Mouse (Mus musculus) right cerebral cortex, postnatal 36 days (tissue): ENCODE measurements around the gene Arhgap8.

Source experiments
- DNase-seq, 2 experiments: peaks; one replicate each; pipeline ENCODE4 v3.0.0; 2022; ENCODE audit warnings: low spot score in 2 of 2, mixed read lengths in 1 of 2

The Arhgap8 gene

DNA sequence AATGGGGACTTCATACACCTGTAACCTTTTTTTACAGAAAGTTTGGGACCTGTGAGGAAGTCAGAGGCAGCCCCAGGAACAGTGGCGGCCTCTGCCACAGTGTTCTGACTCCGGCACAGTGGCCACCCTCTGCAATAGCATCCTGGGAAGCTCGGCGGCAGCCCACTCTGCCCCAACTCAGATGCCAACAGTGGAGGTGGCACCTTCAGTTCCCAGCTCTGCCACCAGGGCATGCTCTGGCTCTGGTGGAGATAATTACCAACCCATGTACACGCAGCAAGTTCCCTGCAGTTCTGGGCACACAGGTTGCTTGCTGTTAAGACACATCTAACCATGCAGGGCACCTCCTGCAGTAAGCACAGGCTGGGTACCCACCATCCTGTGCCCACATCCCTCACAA lies 80.3 kb downstream of the Arhgap8 start:
- DNase-seq: no peak

DNA sequence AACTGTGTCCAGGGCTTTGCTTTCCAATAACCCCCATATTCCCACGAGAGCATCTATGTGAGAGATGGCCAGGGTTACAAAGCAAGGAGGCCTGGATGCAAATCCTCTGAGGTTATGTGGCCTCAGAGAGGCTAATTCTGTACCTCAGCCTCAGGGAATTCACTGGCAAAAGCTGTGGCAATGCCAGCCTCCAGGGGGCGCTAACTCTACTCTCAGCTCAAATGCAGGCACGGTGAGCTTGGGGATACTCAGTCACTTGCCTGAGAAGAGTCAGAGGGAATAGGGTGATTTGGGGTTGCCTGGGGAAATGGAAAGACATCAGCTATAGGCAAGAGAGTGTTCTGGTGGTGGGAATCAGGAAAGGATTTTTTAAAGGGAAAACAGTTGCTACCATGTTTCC lies 83.8 kb downstream of the Arhgap8 start:
- DNase-seq: peak; percentile 43 to 44

DNA sequence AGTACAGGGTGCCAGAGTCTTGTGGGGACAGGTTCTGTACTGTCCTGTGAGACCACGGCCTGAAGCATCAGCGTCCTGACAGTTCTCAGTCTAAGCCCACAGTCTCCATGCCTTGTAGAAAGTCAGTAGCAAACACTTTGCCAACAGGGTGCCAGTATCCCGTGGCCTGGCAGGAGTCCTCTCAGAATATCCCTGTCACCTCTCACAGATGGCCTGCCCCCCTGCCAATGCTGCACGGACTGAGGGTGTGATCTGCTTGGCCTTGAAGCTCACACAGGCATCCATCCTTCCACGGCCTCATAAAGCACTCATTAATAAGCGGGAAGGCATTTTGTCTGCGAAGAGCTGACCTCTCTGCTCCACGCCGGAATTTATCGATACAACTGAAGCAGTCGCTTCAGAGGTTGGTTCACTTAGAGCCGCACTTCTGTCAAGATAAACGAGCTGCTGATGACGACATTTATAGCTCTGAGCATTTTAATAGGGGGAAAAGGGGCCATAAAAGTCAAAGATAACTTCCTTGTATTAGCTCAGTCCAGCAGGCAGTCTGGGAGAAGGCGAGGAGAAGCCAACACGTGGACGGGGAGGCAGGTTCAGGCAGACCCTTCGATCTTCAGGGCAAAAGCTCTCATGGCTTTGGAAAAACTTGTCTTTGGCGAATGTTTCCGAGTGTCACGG lies 89.6 kb downstream of the Arhgap8 start:
- DNase-seq: no peak

DNA sequence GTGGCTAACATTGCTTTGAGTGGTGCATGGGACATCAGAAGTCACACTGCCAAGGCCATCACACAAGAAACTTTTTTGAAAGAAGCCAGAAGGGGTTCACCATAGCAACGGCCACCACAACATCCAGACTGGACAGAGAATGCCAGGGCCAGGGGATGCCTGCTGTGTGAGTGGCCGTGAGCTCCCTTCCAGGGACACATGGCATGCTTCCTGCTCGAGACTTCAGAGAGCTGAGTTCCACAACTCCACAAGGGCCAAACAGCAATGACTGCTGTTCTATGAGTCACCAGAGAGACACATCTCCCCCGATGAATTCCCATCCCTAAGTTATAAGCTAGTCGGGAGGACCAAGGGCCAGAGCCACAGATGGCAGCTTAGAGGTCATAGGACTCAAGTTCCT lies 91.3 kb downstream of the Arhgap8 start:
- DNase-seq: no peak

DNA sequence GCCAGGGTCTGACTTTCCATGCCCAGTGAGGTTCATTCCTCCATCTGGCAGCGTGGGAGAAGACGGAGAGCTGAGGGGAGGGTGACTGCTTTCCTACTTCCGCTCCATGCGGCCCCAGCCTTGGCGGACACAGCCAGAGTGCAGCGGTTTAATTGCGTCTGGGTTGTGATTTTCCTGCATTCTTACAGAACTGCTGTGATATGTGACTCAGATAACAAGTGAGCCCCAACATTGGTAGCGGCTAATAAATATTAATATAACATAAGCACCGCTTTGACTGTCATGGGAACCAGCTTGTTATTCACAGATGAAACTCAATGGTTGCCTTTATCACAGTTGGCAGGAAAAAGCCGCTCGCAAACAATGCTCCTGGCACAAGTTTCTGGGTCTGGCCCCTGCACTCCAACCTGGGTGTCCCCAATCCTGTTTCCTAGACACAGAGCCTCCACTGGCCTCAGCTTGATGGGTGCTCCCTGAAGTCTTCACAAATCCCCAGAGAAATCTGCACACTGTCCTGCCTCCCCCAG lies 93.0 kb downstream of the Arhgap8 start:
- peak in 1 of 2 experiments; percentile 20 for DNase-seq

DNA sequence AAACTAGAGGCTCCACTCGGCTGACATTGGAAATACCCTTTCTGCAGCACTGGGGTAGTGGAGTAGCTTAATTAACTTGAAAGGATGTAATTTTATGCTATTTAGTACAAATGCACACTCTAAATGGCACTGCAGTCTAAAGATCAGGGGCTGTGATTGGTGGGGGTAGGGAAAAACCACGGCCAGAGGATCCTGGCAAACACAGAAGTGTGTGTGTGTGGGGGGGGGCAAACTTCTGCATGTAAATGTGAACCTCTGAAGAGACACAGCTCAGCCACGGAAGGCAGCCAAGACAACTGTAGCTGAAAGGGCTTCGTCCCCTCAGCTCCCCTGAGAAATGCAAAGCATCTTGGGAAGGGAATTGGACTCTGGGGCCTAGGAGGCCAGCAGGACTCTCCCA lies 95.3 kb downstream of the Arhgap8 start:
- DNase-seq: no peak

DNA sequence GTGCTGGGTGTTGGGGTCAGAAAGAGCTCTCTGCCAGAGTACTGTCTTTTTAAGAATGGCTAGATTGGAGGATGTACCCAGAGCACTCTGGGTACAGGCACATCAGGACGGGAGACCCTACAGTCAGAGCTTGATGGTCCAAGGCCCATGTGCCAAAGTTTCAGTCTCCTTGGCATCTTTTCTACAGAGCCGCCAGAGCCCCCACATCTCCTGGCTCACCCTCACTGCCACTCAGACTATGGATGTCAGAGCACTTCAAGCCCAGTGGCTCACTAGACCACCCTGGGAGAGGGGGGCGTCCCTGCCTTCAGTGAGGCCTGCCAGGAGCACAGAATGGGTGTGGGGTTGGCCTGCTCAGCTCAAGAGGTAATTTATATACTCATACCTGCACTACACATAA lies 97.7 kb downstream of the Arhgap8 start:
- no peak for DNase-seq

DNA sequence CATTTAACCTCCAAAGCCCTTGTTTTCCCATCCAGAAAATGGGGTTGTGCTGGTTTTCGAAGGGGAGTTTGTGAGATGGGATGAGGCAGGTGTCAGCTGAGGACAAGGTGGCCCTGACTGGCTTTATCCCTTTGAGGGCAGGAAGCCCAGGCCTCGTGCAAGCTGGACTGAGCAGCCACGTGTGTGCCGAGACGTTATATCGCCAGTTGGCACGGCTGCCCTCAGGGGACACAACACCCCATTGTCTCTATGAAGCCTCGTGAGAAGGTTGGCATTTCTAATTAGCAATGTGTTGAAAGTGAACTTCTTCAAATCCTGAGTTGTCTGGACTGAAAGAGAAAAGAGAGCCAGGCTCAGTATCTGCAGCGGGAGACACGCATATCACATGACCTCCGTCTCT lies 98.4 kb downstream of the Arhgap8 start:
- no peak for DNase-seq

DNA sequence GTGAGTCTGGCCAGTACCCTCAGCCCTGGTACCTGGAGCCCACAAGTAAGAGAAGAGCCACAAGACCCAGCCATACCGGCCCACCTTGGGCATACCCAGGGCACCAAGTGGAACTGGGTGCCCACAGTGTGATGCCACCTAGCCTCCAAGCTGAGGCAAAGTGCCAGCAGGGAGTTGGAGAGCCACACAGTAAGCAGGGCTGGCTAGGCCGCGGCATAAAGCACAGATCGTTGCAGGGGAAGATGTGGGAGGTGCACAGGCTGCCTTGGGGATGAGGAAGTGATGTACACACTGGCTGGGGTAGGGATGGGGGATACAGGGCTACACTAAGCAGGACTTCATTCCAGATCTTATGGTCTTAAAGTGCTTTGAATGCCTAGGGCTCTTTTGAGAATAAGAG lies 101.0 kb downstream of the Arhgap8 start:
- peak in 1 of 2 experiments; percentile 23 for DNase-seq
